ENCODE assay signal across 7 mouse cellular contexts in the genomic region with DNA sequence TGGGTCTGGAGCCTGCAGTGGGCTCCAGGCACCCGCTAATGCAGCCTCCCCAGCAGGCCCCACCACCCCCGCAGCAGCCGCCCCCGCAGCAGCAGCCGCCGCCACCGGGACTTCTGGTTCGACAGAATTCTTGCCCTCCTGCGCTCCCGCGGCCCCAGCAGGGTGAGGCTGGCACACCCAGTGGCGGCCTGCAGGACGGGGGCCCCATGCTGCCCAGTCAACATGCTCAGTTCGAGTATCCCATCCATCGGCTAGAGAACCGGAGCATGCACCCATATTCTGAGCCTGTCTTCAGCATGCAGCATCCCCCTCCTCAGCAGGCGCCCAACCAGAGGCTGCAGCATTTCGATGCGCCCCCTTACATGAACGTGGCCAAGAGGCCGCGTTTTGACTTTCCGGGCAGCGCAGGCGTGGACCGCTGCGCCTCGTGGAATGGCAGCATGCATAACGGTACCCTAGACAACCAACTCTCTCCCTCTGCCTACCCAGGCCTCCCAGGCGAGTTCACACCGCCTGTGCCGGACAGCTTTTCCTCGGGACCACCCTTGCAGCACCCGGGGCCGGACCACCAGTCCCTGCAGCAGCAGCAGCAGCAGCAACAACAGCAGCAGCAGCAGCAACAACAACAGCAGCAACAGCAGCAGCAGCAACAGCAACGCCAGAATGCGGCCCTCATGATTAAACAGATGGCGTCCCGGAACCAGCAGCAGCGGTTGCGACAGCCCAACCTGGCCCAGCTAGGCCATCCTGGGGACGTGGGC. TPM values are rescaled to one million over a fixed set of nuclear protein-coding genes. Genes with fewer than 3 reads are reported as not detected.
A peak's percentile ranks its signal among the peaks of the same experiment; 100 is the strongest.
DNase-seq lines count a peak whose midpoint lies in the region; ATAC-seq and TF ChIP-seq lines count a peak whose summit lies in the region.

No protein-coding gene starts in this region.

- H3K9me3 ChIP-seq in forebrain, embryonic 15.5 days, result no peaks in the 10 kb centered on the region
- H3K9me3 ChIP-seq in liver, embryonic 14.5 days (ENCODE audit: control insufficient read depth, low read length), result no peaks in the 10 kb centered on the region

- H3K9ac ChIP-seq in forebrain, embryonic 15.5 days (replicated peaks), result peak overlapping the region; percentile 94
- no peak overlapping the region for H3K9ac ChIP-seq in liver, embryonic 14.5 days (replicated peaks)

- H3K4me3 ChIP-seq in forebrain, embryonic 15.5 days, result peak overlapping the region; percentile 74
- no peak overlapping the region for H3K4me3 ChIP-seq in liver, embryonic 14.5 days (ENCODE audit: insufficient read depth in 1 of 2, low read depth in 2 of 2, low read length in 2 of 2)

- H3K27me3 ChIP-seq in forebrain, embryonic 15.5 days, result no peaks in the 10 kb centered on the region
- peaks cover 68% of the 10 kb centered on the region for H3K27me3 ChIP-seq in liver, embryonic 14.5 days (ENCODE audit: control insufficient read depth, insufficient read depth, low read length)

- no peak for TF ChIP-seq EP300 in liver, embryonic 14.5 days (IDR thresholded peaks at IDR 0.05; ENCODE audit: low read depth)

- H3K4me1 ChIP-seq in forebrain, embryonic 15.5 days, result peaks cover 31% of the 10 kb centered on the region
- H3K4me1 ChIP-seq in liver, embryonic 14.5 days (replicated peaks; ENCODE audit: control insufficient read depth in 2 of 2, insufficient read depth in 2 of 2, low read length in 1 of 2), result no peaks in the 10 kb centered on the region

- TF ChIP-seq CTCF in liver, embryonic 14.5 days (IDR thresholded peaks at IDR 0.05; ENCODE audit: low read depth), result no peak

- 1% methylated on average over 42 of the region's 42 CpGs for whole genome bisulfite sequencing in forebrain, embryonic 15.5 days
- 12% methylated on average over 42 of the region's 42 CpGs for WGBS in liver, embryonic 14.5 days (ENCODE audit: insufficient replicate concordance)

- H3K27ac ChIP-seq in forebrain, embryonic 15.5 days (replicated peaks), result peak overlapping the region; percentile 97
- H3K27ac ChIP-seq in liver, embryonic 14.5 days, result no peak overlapping the region

- no peak for ATAC-seq in forebrain, embryonic 15.5 days (replicated peaks)
- no peak for ATAC-seq in liver, embryonic 14.5 days (ENCODE audit: insufficient read depth)

- DNase-seq in right cerebral cortex, postnatal 25 days, result peak; percentile 65
- DNase-seq in right cerebral cortex, postnatal 36 days (ENCODE audit: low spot score in 2 of 2), result no peak
- no peak for DNase-seq in liver, embryonic 14.5 days (ENCODE audit: low read depth in 3 of 3, low spot score in 3 of 3)
- no peak for DNase-seq in adrenal gland, adult 8-10 months
- DNase-seq in adrenal gland, adult 2 months, result no peak
- DNase-seq in spleen, adult 12 weeks (ENCODE audit: low spot score), result no peak

- H3K36me3 ChIP-seq in forebrain, embryonic 15.5 days, result peaks cover 7% of the 10 kb centered on the region; the same call in 1 of the 2 replicates
- no peaks in the 10 kb centered on the region for H3K36me3 ChIP-seq in liver, embryonic 14.5 days (replicated peaks; ENCODE audit: control insufficient read depth, insufficient read depth, low read depth)

- peak overlapping the region; percentile 83 for H3K4me2 ChIP-seq in forebrain, embryonic 15.5 days (replicated peaks)
- peak overlapping the region; percentile 60 for H3K4me2 ChIP-seq in liver, embryonic 14.5 days (ENCODE audit: low read depth)

RNA-seq across cellular contexts. Expression of gene Mn1, which starts 2.1 kb away (rescaled TPM):
- 102 and 109 TPM in 2 replicates for polyA plus RNA-seq in forebrain, embryonic 15.5 days (2015; fragmentation: Nextera tagmentation; extraction: Ambion mirVana)
- polyA plus RNA-seq in liver, embryonic 14.5 days (2012; rRNA removed), result 0.44 and 0.52 TPM in 2 replicates
- 0.81 and 0.99 TPM in 2 replicates for polyA plus RNA-seq in liver, embryonic 14.5 days (2014; fragmentation: Nextera tagmentation; extraction: Ambion mirVana)
- 1 to 10 TPM; 2.9 to 4.9 (median 3.7) TPM for total RNA-seq in adrenal gland, adult 8-10 months (2022)
- 1 to 10 TPM; 3.0 to 5.6 TPM for total RNA-seq in adrenal gland, adult 2 months (2021)
- 4.7 and 4.8 TPM in 2 replicates for polyA plus RNA-seq in adrenal gland, adult 2 months (2012; rRNA removed)

Comparison
In these comparisons a context has a peak if more than half of its experiments do, and no peak if none do; other contexts are left out.
1. RNA of gene Mn1, which starts 2.1 kb away (polyA plus RNA-seq): 102 to 109 TPM in forebrain, embryonic 15.5 days; 4.7 to 4.8 TPM in adrenal gland, adult 2 months and 0.44 to 0.99 TPM in liver, embryonic 14.5 days; every median in the first group is over 10 times any median in the second.